Mouse (Mus musculus): ENCODE data around the gene Spock2. TPM values are rescaled to one million over a fixed set of nuclear protein-coding genes. Genes with fewer than 3 reads are reported as not detected.
A peak's percentile ranks its signal among the peaks of the same experiment; 100 is the strongest.

Spock2 gene
- polyA plus RNA-seq, 1 experiment from 2014 or later = 19.2 TPM

DNA sequence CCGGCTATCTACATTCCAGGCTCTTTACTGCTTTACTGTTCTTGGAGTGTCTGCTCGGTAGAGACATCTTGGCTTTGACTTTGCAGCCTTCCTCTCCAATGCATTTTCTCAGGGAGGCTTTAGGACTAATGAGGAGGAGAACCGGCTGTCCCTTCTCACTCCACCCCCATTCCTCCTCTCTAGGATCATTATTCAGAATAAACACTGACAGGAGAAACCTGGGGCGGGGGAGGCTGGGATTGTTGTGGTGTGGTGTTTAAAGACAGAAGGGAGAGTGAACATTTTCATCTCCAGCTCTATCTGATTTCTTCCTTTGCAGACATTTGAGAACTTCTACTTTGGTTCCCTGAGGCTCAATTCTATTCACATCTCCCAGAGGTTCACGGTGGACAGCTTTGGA lies 8.2 kb upstream of the Spock2 start:
- Histone ChIP-seq H3K9ac (ENCODE audit: low read depth, low read length) (no peak overlapping the region), H3K4me1 (replicated peaks; ENCODE audit: control insufficient read depth, insufficient read depth, low read length) (no peaks in the 10 kb centered on the region), H3K36me3 (ENCODE audit: control insufficient read depth, insufficient read depth, low read length) (no peaks in the 10 kb centered on the region), H3K27me3 (ENCODE audit: control insufficient read depth, insufficient read depth, low read length) (no peaks in the 10 kb centered on the region), H3K27ac (ENCODE audit: low read depth, low read length) (no peak overlapping the region), H3K4me3 (ENCODE audit: low read depth, low read length) (no peak overlapping the region), H3K9me3 (ENCODE audit: control insufficient read depth, low read length) (no peaks in the 10 kb centered on the region), H3K4me2 (replicated peaks; ENCODE audit: low read depth, low read length) (no peak overlapping the region)
- no peak for ATAC-seq (ENCODE audit: low FRiP score)
- DNase-seq (ENCODE audit: low spot score) = no peak
- 88% methylated on average over 5 of the region's 5 CpGs for WGBS

DNA sequence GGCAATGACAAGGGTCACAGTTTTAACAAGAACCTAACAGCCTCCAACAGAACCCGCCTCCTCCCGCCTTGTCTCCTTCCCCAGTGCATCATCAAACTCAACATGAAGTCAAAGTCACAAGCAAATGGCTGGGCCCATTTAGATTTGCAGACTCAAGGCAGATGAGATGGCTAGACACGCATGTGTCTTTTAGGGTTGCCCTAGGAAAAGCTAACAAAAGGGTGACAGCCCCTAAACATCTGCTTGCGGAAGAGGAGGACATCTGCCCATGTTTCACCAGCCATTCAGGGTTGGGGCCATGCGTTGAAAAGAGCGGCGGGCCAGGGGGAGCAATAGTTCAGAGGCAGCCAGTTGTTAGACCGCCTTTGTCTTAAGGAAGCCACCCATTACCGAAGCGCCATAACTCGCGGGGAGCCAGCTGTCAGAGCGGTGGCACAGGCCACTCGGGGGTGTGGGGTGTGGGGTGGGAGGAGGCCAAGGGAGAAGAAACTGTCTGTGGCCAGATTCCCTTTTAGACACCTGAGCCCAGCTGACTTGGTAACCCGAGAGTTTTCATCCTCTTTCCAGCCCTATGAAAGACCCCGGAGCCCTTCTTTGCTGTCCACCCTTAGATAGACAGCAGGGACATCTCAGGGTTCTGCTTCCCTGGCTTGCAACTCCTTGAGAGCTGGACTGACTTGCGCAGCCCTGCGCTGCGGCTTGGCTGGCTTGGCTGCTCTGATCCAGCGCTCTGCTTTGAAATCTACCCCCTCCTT lies 451 bp upstream of the Spock2 start:
- peak; percentile 60 for ATAC-seq (ENCODE audit: low FRiP score)
- Histone ChIP-seq H3K9ac (ENCODE audit: low read depth, low read length) (peak overlapping the region; percentile 75), H3K4me1 (replicated peaks; ENCODE audit: control insufficient read depth, insufficient read depth, low read length) (peaks cover 10% of the 10 kb centered on the region), H3K4me2 (replicated peaks; ENCODE audit: low read depth, low read length) (peak overlapping the region; percentile 91), H3K27me3 (ENCODE audit: control insufficient read depth, insufficient read depth, low read length) (peaks cover 14% of the 10 kb centered on the region), H3K36me3 (ENCODE audit: control insufficient read depth, insufficient read depth, low read length) (no peaks in the 10 kb centered on the region), H3K9me3 (ENCODE audit: control insufficient read depth, low read length) (no peaks in the 10 kb centered on the region), H3K27ac (ENCODE audit: low read depth, low read length) (peak overlapping the region; percentile 81), H3K4me3 (ENCODE audit: low read depth, low read length) (peak overlapping the region; percentile 59)
- DNase-seq (ENCODE audit: low spot score) = peak; percentile 55
- WGBS = 10% methylated on average over 20 of the region's 20 CpGs

- Histone ChIP-seq H3K4me3 (ENCODE audit: low read depth, low read length) (peak overlapping the region; percentile 59), H3K9me3 (ENCODE audit: control insufficient read depth, low read length) (no peaks in the 10 kb centered on the region), H3K4me2 (replicated peaks; ENCODE audit: low read depth, low read length) (peak overlapping the region; percentile 91), H3K36me3 (ENCODE audit: control insufficient read depth, insufficient read depth, low read length) (no peaks in the 10 kb centered on the region), H3K27ac (ENCODE audit: low read depth, low read length) (peak overlapping the region; percentile 81), H3K4me1 (replicated peaks; ENCODE audit: control insufficient read depth, insufficient read depth, low read length) (peaks cover 10% of the 10 kb centered on the region), H3K9ac (ENCODE audit: low read depth, low read length) (peak overlapping the region; percentile 75), H3K27me3 (ENCODE audit: control insufficient read depth, insufficient read depth, low read length) (peaks cover 15% of the 10 kb centered on the region)
- 0% methylated on average over 57 of the region's 57 CpGs for WGBS
- DNase-seq (ENCODE audit: low spot score) = peak; percentile 79
- peak; percentile 75 for ATAC-seq (ENCODE audit: low FRiP score)
Measured at GRCm38 (mm10) chr10:60106531-60107186, 640 bp downstream of the Spock2 start.

DNA sequence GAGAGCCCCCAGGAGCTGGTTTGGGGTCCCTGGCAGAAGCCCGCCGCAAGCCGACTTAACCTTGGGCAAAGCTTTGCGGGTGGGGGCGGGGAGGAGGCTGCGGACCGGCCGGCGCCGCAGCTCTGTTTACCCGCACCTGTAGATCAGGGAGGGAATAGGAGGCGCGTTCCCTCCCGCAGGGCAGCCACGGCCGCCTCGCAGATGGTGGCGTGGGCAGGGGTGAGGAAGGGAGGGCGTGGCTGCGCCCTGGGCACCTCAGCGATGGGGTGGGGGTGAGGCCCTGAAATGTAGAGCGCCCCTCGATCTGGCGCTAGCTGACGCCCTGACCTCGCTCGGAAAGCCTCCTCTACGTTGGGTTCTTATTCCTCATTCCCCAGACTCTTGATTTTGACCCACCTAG lies 1.4 kb downstream of the Spock2 start:
- 2% methylated on average over 16 of the region's 28 CpGs for WGBS
- Histone ChIP-seq H3K27ac (ENCODE audit: low read depth, low read length) (no peak overlapping the region), H3K9ac (ENCODE audit: low read depth, low read length) (peak overlapping the region; percentile 75), H3K36me3 (ENCODE audit: control insufficient read depth, insufficient read depth, low read length) (no peaks in the 10 kb centered on the region), H3K4me3 (ENCODE audit: low read depth, low read length) (peak overlapping the region; percentile 59), H3K4me1 (replicated peaks; ENCODE audit: control insufficient read depth, insufficient read depth, low read length) (peaks cover 10% of the 10 kb centered on the region), H3K4me2 (replicated peaks; ENCODE audit: low read depth, low read length) (peak overlapping the region; percentile 91), H3K27me3 (ENCODE audit: control insufficient read depth, insufficient read depth, low read length) (peaks cover 15% of the 10 kb centered on the region), H3K9me3 (ENCODE audit: control insufficient read depth, low read length) (no peaks in the 10 kb centered on the region)
- ATAC-seq (ENCODE audit: low FRiP score) = no peak
- DNase-seq (ENCODE audit: low spot score) = peak; percentile 57

GRCm38 (mm10) chr10:60108321-60109111 lies 2.5 kb downstream of the Spock2 start:
- Histone ChIP-seq H3K27ac (ENCODE audit: low read depth, low read length) (no peak overlapping the region), H3K4me3 (ENCODE audit: low read depth, low read length) (peak overlapping the region; percentile 59; the same call in 1 of the 2 replicates), H3K36me3 (ENCODE audit: control insufficient read depth, insufficient read depth, low read length) (no peaks in the 10 kb centered on the region), H3K27me3 (ENCODE audit: control insufficient read depth, insufficient read depth, low read length) (peaks cover 15% of the 10 kb centered on the region), H3K9me3 (ENCODE audit: control insufficient read depth, low read length) (no peaks in the 10 kb centered on the region), H3K4me2 (replicated peaks; ENCODE audit: low read depth, low read length) (peak overlapping the region; percentile 91), H3K4me1 (replicated peaks; ENCODE audit: control insufficient read depth, insufficient read depth, low read length) (peaks cover 10% of the 10 kb centered on the region), H3K9ac (ENCODE audit: low read depth, low read length) (no peak overlapping the region)
- peak; percentile 27 for DNase-seq (ENCODE audit: low spot score)
- WGBS = 35% methylated on average over 16 of the region's 17 CpGs
- no peak for ATAC-seq (ENCODE audit: low FRiP score)

GRCm38 (mm10) chr10:60109336-60109735 lies 3.3 kb downstream of the Spock2 start:
- Histone ChIP-seq H3K4me2 (replicated peaks; ENCODE audit: low read depth, low read length) (no peak overlapping the region), H3K9ac (ENCODE audit: low read depth, low read length) (no peak overlapping the region), H3K36me3 (ENCODE audit: control insufficient read depth, insufficient read depth, low read length) (no peaks in the 10 kb centered on the region), H3K27me3 (ENCODE audit: control insufficient read depth, insufficient read depth, low read length) (peaks cover 15% of the 10 kb centered on the region), H3K27ac (ENCODE audit: low read depth, low read length) (no peak overlapping the region), H3K4me1 (replicated peaks; ENCODE audit: control insufficient read depth, insufficient read depth, low read length) (peaks cover 10% of the 10 kb centered on the region), H3K4me3 (ENCODE audit: low read depth, low read length) (no peak overlapping the region), H3K9me3 (ENCODE audit: control insufficient read depth, low read length) (no peaks in the 10 kb centered on the region)
- 85% methylated on average over 8 of the region's 8 CpGs for WGBS
- ATAC-seq (ENCODE audit: low FRiP score) (no peak), DNase-seq (ENCODE audit: low spot score) (no peak)

DNA sequence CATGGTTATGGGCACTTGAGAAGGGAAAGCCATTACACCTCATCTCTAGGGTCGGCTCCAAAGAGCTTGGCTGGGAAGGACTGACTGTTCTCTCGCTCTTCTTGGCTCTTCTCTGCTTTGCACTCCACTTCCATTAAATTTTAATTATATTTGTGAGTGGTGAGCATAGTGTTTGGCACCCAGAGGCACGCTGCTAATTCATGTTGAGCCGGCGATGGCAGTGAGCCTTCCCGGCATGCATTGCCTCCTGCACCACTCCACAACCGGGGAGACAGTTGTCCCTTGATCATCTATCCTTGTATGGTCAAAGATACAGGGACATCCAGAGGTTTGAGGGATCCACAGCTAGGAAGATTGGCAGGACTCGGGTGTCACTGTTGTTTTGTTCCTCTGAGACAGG lies 4.0 kb downstream of the Spock2 start:
- whole genome bisulfite sequencing = 76% methylated on average over 8 of the region's 8 CpGs
- H3K4me1 ChIP-seq (replicated peaks; ENCODE audit: control insufficient read depth, insufficient read depth, low read length) = peaks cover 8% of the 10 kb centered on the region
- DNase-seq (ENCODE audit: low spot score) = no peak
- H3K27me3 ChIP-seq (ENCODE audit: control insufficient read depth, insufficient read depth, low read length) = peaks cover 15% of the 10 kb centered on the region
- ATAC-seq (ENCODE audit: low FRiP score) = no peak
- no peak overlapping the region for H3K9ac ChIP-seq (ENCODE audit: low read depth, low read length)
- no peaks in the 10 kb centered on the region for H3K36me3 ChIP-seq (ENCODE audit: control insufficient read depth, insufficient read depth, low read length)
- H3K4me3 ChIP-seq (ENCODE audit: low read depth, low read length) = no peak overlapping the region
- no peak overlapping the region for H3K27ac ChIP-seq (ENCODE audit: low read depth, low read length)
- no peak overlapping the region for H3K4me2 ChIP-seq (replicated peaks; ENCODE audit: low read depth, low read length)
- H3K9me3 ChIP-seq (ENCODE audit: control insufficient read depth, low read length) = no peaks in the 10 kb centered on the region

DNA sequence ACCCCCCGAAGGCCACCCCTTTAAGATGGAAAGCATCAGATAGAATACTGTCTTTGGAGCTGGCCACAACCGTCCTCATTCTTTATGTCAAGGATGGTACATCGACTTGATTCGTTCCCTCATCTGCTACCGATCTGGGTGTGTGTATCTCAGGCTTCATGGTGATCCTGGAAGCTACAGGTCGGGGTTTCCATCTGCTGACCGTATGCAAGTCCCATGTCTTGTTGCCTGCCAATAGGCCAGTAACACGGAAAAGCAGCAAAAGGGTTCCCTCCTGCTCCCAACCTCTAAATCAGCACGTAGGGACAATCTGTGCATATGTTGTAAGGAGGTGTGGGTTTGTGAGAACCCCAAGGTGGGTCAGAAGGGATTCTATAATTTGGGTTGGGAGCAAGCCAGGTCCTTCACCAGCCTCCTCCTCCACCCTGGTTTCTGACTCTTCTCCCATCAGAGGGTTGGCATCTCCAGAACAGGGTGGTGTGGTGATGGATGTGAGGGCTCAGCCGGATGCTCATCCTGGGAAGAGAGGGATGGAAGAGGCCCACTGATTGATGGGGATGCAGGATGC lies 5.0 kb downstream of the Spock2 start:
- no peak for ATAC-seq (ENCODE audit: low FRiP score)
- Histone ChIP-seq H3K27ac (ENCODE audit: low read depth, low read length) (no peak overlapping the region), H3K36me3 (ENCODE audit: control insufficient read depth, insufficient read depth, low read length) (no peaks in the 10 kb centered on the region), H3K9ac (ENCODE audit: low read depth, low read length) (no peak overlapping the region), H3K4me1 (replicated peaks; ENCODE audit: control insufficient read depth, insufficient read depth, low read length) (peaks cover 10% of the 10 kb centered on the region; the same call in 1 of the 2 replicates), H3K9me3 (ENCODE audit: control insufficient read depth, low read length) (no peaks in the 10 kb centered on the region), H3K27me3 (ENCODE audit: control insufficient read depth, insufficient read depth, low read length) (peaks cover 15% of the 10 kb centered on the region), H3K4me2 (replicated peaks; ENCODE audit: low read depth, low read length) (no peak overlapping the region), H3K4me3 (ENCODE audit: low read depth, low read length) (no peak overlapping the region)
- 89% methylated on average over 10 of the region's 10 CpGs for WGBS
- no peak for DNase-seq (ENCODE audit: low spot score)

All from hindbrain, embryonic 11.5 days (tissue).